Mouse (Mus musculus) neural tube, embryonic 14.5 days (tissue): Measurements from ENCODE around the gene Nxnl1. TPM values are rescaled to one million over a fixed set of nuclear protein-coding genes. Genes with fewer than 3 reads are reported as not detected.
"Not testable (repeated sequence)": the region's sequence is repeated elsewhere in the genome, so short reads cannot be mapped to it uniquely, and the experiment has no call there.

Experiments
- ATAC-seq: fragments of 200-750 bp; cut with Nextera tagmentation; 2 replicates; pipeline ENCODE4 v1.8.0; 2017; ENCODE audit warnings: low read depth, mild to moderate bottlenecking, moderate TSS enrichment, moderate library complexity
- H3K27ac ChIP-seq: fragments of 300-500 bp; sonication (generic); 2 replicates; pipeline ENCODE4 v1.5.1; 2014; ENCODE audit warnings: low read depth, mild to moderate bottlenecking, control low read depth, low read length, moderate library complexity, mixed read lengths
- H3K27me3 ChIP-seq: fragments of 300-500 bp; sonication (generic); 2 replicates; pipeline ENCODE4 v1.6.1; 2014; ENCODE audit warnings: low read length; ENCODE audit not compliant: control insufficient read depth, insufficient read depth
- H3K36me3 ChIP-seq: fragments of 300-500 bp; sonication (generic); 2 replicates; pipeline ENCODE4 v1.6.1; 2014; ENCODE audit warnings: low read length, mixed read lengths; ENCODE audit not compliant: control insufficient read depth, insufficient read depth
- H3K4me1 ChIP-seq: fragments of 300-500 bp; sonication (generic); 2 replicates; pipeline ENCODE4 v1.6.1; 2014; ENCODE audit warnings: low read length; ENCODE audit not compliant: control insufficient read depth, insufficient read depth
- H3K4me2 ChIP-seq: fragments of 300-500 bp; sonication (generic); 2 replicates; pipeline ENCODE4 v1.6.1; 2014; ENCODE audit warnings: mild to moderate bottlenecking, low read depth, low read length, control low read depth
- H3K4me3 ChIP-seq: fragments of 300-500 bp; sonication (generic); 2 replicates; pipeline ENCODE4 v1.5.1; 2014; ENCODE audit warnings: low read depth, low read length, control low read depth, mixed read lengths
- H3K9ac ChIP-seq: fragments of 300-500 bp; sonication (generic); replicated peaks from 2 replicates; pipeline ENCODE4 v1.6.1; 2014; ENCODE audit warnings: low read depth, mild to moderate bottlenecking, control low read depth, low read length, mixed read lengths
- H3K9me3 ChIP-seq: fragments of 300-500 bp; sonication (generic); 2 replicates; pipeline ENCODE4 v1.6.1; 2016; ENCODE audit warnings: low read length; ENCODE audit not compliant: control insufficient read depth
- WGBS: fragments of 180-500 bp; shearing (Covaris S2); extraction: QIAGEN DNeasy Blood & Tissue Kit; methylation state at CpG from one replicate; pipeline ENCODE4 v1.1.7; 2014; 5-methylcytosine and 5-hydroxymethylcytosine counted together
- polyA plus RNA-seq: library from polyadenylated mRNA; unstranded; fragments of >200 nt; fragmentation: Nextera tagmentation; extraction: Ambion mirVana; gene quantifications from 2 replicates; pipeline ENCODE4 v1.2.1, GENCODE M21; 2014

Nxnl1 gene
- polyA plus RNA-seq, 1 experiment from 2014 or later, result not detected

DNA sequence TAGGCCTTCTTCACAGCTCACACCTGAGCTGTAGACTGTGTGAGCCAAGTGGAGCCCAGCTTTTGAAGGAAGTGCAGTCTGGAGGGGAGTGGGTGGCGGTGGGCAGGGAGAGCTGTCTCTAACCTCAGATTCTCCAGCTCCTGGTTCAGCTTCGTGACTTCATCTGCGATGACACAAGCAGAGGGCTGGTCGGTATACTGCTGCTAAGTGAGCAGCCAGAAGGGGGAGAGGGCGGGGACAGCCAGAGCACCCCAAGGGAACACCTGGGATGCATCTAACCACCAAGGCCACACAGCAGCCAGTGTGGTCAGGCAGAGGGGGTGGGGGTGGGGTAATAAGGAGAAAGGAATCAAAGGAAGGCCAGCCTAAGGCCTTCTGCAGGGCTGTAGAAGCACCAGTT lies 30.7 kb downstream of the Nxnl1 start:
- ATAC-seq, result no peak

DNA sequence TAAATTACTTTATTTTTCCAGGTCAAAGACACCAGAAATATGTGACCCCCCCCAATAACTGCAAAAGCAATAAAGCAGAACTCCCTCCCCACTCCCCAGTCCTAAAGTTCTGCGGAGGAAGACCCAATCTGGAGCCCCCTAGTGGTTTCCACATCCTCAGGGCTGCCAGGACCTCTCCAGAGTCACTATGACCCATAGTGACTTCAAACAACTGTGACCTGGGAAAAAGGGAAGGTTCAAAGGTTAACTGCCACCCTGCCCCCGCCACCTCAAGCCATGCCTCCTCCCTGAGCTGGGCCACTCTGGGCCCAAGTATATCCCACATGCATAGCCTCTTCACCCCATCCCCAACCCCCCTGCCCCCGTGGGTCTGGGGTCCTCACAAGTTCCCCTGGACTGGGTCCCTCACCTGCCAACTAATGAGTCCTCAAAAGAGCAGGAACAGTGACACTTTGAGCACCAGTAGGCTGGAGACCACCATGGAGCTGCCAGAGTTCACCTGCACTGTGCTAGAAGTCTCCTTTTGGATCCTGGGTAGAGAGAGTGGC lies 32.1 kb downstream of the Nxnl1 start:
- H3K9ac ChIP-seq, result no peak overlapping the region
- no peak overlapping the region for H3K27ac ChIP-seq
- WGBS, result 38% methylated on average over 3 of the region's 3 CpGs
- H3K36me3 ChIP-seq, result no peaks in the 10 kb centered on the region
- H3K4me3 ChIP-seq, result no peak overlapping the region
- H3K4me2 ChIP-seq, result no peak overlapping the region
- no peaks in the 10 kb centered on the region for H3K4me1 ChIP-seq
- peaks cover 5% of the 10 kb centered on the region for H3K27me3 ChIP-seq
- ATAC-seq, result no peak
- no peaks in the 10 kb centered on the region for H3K9me3 ChIP-seq

More for the DNA sequence above, 30.7 kb downstream of the Nxnl1 start:
- Histone ChIP-seq H3K4me1 (no peaks in the 10 kb centered on the region), H3K4me2 (no peak overlapping the region), H3K9me3 (no peaks in the 10 kb centered on the region), H3K9ac (no peak overlapping the region), H3K4me3 (no peak overlapping the region), H3K27ac (no peak overlapping the region), H3K36me3 (no peaks in the 10 kb centered on the region), H3K27me3 (peaks cover 5% of the 10 kb centered on the region)
- 67% methylated on average over 5 of the region's 5 CpGs for WGBS

DNA sequence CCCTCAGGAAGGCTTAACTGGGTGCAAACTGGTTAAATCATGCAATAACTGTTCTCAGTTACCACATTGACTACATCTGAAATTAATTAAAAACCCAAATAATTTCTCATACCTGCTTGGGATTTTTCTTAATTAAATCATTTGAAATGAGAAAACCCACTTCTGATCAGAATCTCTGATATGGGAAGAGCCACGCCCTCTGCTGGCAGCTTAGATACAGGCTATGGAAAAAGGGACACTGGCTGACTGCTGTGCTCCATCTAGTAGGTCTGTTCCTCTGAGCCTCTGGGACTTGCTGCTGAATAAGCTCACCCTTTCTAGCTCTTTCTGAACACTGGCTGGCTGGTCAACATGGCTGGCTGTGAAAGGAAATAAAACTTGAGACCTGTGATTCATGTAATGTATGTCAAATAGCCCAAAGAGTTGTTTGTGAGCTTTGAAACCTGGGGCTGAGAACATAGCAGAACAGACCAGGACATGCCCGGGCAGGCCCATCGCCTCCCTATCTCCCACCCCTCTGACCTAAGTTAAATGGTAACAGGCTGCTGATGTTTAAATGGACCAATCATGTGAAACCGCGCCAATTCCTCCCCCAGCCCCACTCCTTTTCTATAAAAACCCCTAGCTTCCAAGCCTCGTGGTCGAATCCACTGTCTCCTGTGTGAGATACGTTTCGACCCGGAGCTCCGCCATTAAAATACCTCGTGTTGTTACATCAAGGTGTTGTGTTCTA lies 35.5 kb downstream of the Nxnl1 start:
- H3K9ac ChIP-seq, H3K27me3 ChIP-seq, H3K27ac ChIP-seq, H3K36me3 ChIP-seq, H3K9me3 ChIP-seq, ATAC-seq, H3K4me1 ChIP-seq, H3K4me2 ChIP-seq, H3K4me3 ChIP-seq: not testable (repeated sequence)
- WGBS, result 75% methylated on average over 5 of the region's 12 CpGs

DNA sequence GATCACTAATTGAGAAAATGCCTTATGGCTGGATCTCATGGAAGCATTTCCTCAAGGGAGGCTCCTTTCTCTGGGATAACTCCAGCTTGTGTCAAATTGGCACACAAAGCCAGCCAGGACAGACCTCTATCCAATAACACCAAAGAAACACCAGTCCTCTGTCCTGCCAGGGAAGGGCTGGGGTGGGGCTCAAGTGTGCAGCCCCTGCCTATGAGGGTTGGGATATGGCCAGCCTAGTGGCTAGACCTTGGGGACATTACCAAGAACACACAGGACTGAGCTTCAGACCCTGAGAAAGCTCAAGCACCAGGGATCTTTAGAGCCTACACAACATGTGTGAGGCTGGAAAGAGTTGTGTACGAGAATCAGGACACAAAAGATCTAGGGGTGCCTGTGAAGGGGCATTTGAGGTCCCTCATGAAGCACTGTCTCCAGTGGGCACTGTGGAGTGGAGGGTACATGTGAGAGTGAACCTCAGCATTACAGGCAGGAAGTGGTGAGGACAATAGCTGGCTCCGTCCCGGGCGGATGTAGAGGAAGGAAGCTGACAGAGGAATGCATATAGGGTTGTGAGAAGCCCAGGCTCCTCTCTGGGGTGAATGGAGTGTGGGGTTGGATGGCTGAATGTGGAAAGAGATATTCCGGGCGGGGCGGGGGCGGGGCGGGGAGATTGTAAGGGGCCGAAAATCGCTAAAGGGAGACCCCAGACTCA lies 37.9 kb downstream of the Nxnl1 start:
- no peak overlapping the region for H3K4me3 ChIP-seq
- H3K9me3 ChIP-seq, result no peaks in the 10 kb centered on the region
- peaks cover 9% of the 10 kb centered on the region for H3K27me3 ChIP-seq
- H3K4me2 ChIP-seq, result no peak overlapping the region
- no peak overlapping the region for H3K9ac ChIP-seq
- H3K36me3 ChIP-seq, result no peaks in the 10 kb centered on the region
- 84% methylated on average over 11 of the region's 11 CpGs for WGBS
- H3K4me1 ChIP-seq, result 0 out of 2 replicates have a peak, but pooled peaks cover 4% of the 10 kb centered on the region
- no peak overlapping the region for H3K27ac ChIP-seq
- ATAC-seq, result no peak

DNA sequence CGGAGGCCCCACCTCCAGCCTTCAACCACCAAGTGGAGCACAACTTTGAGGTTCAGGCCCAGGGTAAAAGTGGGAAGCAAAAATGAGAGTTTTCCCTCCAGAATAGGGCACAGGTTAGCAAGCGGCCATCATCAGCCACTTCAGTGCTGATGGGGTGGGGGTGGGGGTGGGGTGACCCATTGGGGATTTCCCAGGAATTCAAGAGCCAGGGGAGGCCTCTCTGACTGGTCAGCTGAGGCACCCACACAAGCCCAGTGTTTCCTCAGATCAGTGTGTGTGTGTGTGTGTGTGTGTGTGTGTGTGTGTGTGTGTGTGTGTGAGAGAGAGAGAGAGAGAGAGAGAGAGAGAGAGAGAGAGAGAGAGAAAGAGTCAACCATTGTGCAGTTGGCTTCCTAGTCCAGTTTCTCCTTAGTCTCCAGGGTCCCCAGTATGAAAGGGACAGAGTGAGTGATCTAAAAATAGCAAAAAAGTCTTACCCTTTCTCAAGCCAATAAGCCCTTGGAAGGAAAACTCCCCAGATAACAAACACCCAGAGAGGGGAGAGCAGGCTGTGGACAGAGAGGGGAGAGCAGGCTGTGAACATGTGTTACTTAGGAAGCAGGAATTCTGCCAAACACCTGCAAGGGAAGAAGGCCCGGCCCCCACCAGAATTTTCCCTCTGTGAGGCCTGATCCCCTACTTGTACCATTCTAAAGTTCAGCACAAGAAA lies 39.1 kb downstream of the Nxnl1 start:
- H3K9me3 ChIP-seq, result no peaks in the 10 kb centered on the region
- H3K27me3 ChIP-seq, result peaks cover 9% of the 10 kb centered on the region
- H3K9ac ChIP-seq, result no peak overlapping the region
- no peaks in the 10 kb centered on the region for H3K36me3 ChIP-seq
- H3K4me3 ChIP-seq, result no peak overlapping the region
- H3K4me1 ChIP-seq, result 0 out of 2 replicates have a peak, but pooled peaks cover 4% of the 10 kb centered on the region
- no peak for ATAC-seq
- no peak overlapping the region for H3K4me2 ChIP-seq
- H3K27ac ChIP-seq, result no peak overlapping the region
- 51% methylated on average over 3 of the region's 3 CpGs for WGBS

DNA sequence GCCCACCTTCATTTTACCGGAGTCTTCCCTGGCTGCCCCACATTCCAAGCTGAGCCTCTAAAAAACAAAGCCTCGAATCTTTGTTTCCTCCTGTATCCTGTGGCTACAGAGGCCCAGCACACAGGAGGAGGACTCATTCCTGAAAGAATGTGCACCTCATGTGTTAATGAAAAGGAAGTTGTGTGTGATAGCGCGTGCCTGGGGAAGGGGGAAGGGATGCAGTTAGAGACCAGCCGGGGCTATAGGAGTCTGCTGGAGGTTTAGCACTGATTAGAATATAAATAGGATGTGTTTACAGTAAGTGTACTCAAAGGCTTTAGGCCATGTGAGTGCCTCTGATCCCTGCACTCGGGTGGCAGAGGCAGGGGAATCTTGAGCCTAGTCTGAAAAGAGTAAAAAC lies 40.1 kb downstream of the Nxnl1 start:
- WGBS, result 6% methylated on average over 6 of the region's 6 CpGs
- no peak overlapping the region for H3K4me3 ChIP-seq
- no peaks in the 10 kb centered on the region for H3K9me3 ChIP-seq
- peaks cover 9% of the 10 kb centered on the region for H3K27me3 ChIP-seq
- no peak overlapping the region for H3K4me2 ChIP-seq
- no peak for ATAC-seq
- H3K9ac ChIP-seq, result no peak overlapping the region
- no peak overlapping the region for H3K27ac ChIP-seq
- no peaks in the 10 kb centered on the region for H3K36me3 ChIP-seq
- H3K4me1 ChIP-seq, result 0 out of 2 replicates have a peak, but pooled peaks cover 4% of the 10 kb centered on the region

DNA sequence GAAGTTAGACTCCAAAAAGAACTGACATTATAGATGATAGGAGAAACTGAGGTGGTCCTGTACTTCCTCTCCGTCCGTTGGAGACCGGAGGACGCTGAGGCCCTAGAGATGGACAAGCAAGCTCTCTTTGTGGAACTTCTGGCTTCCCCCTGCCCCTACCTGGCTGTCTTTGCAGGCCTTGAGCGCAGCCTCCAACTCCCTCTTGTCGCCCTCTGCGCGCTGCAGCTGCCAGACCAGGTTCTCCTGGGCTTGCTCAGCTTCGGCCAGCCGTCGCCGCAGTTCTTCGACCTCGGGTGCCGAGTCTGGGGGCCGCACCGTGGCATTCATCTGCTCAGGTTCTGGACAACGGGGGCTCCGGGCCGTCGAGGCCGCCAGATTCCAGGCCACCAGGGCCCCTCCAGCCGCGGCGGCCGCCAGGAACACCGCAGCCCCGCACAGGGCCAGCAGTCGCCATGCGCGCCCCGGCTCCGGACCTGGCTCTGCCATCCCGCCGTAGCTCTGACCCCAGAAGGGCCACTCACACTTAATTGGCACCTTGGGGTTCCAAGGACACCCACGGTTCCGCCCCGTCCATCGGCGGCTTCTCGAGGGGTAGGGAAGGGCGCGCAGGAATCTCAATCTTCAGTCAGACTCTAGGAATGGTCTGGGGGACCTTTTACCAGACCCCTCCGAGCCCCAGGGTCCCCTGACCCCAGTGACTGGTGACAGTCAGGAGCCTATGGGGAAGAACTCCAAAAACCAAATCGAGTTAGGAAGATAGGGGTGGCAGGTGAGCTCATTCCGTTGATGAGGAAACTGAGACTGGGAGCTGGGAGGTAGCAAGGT lies 41.0 kb downstream of the Nxnl1 start, which contains the start of gene Ccdc194:
TSS of gene Ccdc194 (minus strand) at position 486 of the 825 bp plus-strand sequence.
- ATAC-seq, result no peak
- Histone ChIP-seq H3K36me3 (no peaks in the 10 kb centered on the region), H3K9me3 (no peaks in the 10 kb centered on the region), H3K27ac (no peak within 1 kb of the TSS), H3K9ac (no peak within 1 kb of the TSS), H3K4me1 (0 out of 2 replicates have a peak, but pooled peaks cover 4% of the 10 kb centered on the region), H3K4me3 (no peak within 1 kb of the TSS), H3K4me2 (no peak within 1 kb of the TSS), H3K27me3 (peaks cover 9% of the 10 kb centered on the region)
- 12% methylated on average over 46 of the region's 46 CpGs for WGBS

DNA sequence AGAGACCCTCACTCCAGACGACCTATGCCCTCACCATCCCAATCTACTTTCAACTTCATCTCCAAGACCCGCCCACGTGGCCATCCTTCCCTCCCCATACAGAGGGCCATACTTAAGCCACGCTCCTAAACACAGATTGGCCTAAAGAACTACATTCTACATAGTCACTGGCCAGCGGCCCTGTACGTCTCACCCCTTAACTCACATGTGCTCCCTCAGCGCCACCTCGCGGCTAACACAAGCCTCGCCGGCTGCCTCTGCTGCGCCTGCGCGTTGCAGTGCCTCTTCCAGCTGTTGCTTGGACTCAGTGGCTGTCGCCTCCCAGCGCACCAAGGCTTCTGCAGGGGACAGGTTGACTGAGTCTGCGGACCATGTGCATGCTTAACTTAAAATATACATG lies 44.8 kb downstream of the Nxnl1 start:
- ATAC-seq, result peak; percentile 82
- Histone ChIP-seq H3K4me3 (no peak overlapping the region), H3K4me1 (0 out of 2 replicates have a peak, but pooled peaks cover 4% of the 10 kb centered on the region), H3K36me3 (no peaks in the 10 kb centered on the region), H3K27me3 (peaks cover 9% of the 10 kb centered on the region), H3K4me2 (0 out of 2 replicates have a peak overlapping the region, but pooled peaks have one; percentile 6), H3K9me3 (no peaks in the 10 kb centered on the region), H3K9ac (no peak overlapping the region), H3K27ac (no peak overlapping the region)
- WGBS, result 7% methylated on average over 17 of the region's 17 CpGs
